Mouse (Mus musculus): ENCODE results near the gene Wdr82. TPM values are rescaled to one million over a fixed set of nuclear protein-coding genes. Genes with fewer than 3 reads are reported as not detected.

Gene Wdr82
- polyA plus RNA-seq, 1 experiment from 2014 or later: 35.5 TPM

GRCm38 (mm10) chr9:106183996-106184395 lies 13.3 kb downstream of the Wdr82 start:
- no peaks in the 10 kb centered on the region for H3K9me3 ChIP-seq (replicated peaks; ENCODE audit: control insufficient read depth, low read length, poor library complexity, severe bottlenecking)
- peaks cover 54% of the 10 kb centered on the region for H3K36me3 ChIP-seq (ENCODE audit: control insufficient read depth, insufficient read depth, low read length)
- H3K27ac ChIP-seq (ENCODE audit: low read length): no peak overlapping the region
- WGBS: 94% methylated on average over 5 of the region's 5 CpGs
- H3K4me2 ChIP-seq (ENCODE audit: low read length): no peak overlapping the region
- H3K4me1 ChIP-seq (ENCODE audit: control insufficient read depth, insufficient read depth, low read length): no peaks in the 10 kb centered on the region
- H3K27me3 ChIP-seq (ENCODE audit: control insufficient read depth, insufficient read depth, low read depth, low read length): no peaks in the 10 kb centered on the region
- no peak for ATAC-seq
- no peak overlapping the region for H3K4me3 ChIP-seq (ENCODE audit: low read depth, low read length)
- no peak overlapping the region for H3K9ac ChIP-seq (ENCODE audit: low read depth, low read length)

GRCm38 (mm10) chr9:106191355-106191754 lies 20.6 kb downstream of the Wdr82 start:
- Histone ChIP-seq H3K4me2 (ENCODE audit: low read length) (no peak overlapping the region), H3K9ac (ENCODE audit: low read depth, low read length) (no peak overlapping the region), H3K4me3 (ENCODE audit: low read depth, low read length) (no peak overlapping the region), H3K4me1 (ENCODE audit: control insufficient read depth, insufficient read depth, low read length) (peaks cover 4% of the 10 kb centered on the region; the same call in 1 of the 2 replicates), H3K36me3 (ENCODE audit: control insufficient read depth, insufficient read depth, low read length) (peaks cover 49% of the 10 kb centered on the region), H3K27me3 (ENCODE audit: control insufficient read depth, insufficient read depth, low read depth, low read length) (no peaks in the 10 kb centered on the region), H3K27ac (ENCODE audit: low read length) (no peak overlapping the region), H3K9me3 (replicated peaks; ENCODE audit: control insufficient read depth, low read length, poor library complexity, severe bottlenecking) (no peaks in the 10 kb centered on the region)
- no peak for ATAC-seq
- 96% methylated on average over 1 of the region's 1 CpGs for WGBS

GRCm38 (mm10) chr9:106192024-106192423 lies 21.3 kb downstream of the Wdr82 start:
- no peak overlapping the region for H3K4me3 ChIP-seq (ENCODE audit: low read depth, low read length)
- H3K27me3 ChIP-seq (ENCODE audit: control insufficient read depth, insufficient read depth, low read depth, low read length): no peaks in the 10 kb centered on the region
- H3K27ac ChIP-seq (ENCODE audit: low read length): no peak overlapping the region
- no peak overlapping the region for H3K4me2 ChIP-seq (ENCODE audit: low read length)
- ATAC-seq: no peak
- peaks cover 4% of the 10 kb centered on the region; the same call in 1 of the 2 replicates for H3K4me1 ChIP-seq (ENCODE audit: control insufficient read depth, insufficient read depth, low read length)
- WGBS: 93% methylated on average over 8 of the region's 8 CpGs
- no peak overlapping the region for H3K9ac ChIP-seq (ENCODE audit: low read depth, low read length)
- H3K36me3 ChIP-seq (ENCODE audit: control insufficient read depth, insufficient read depth, low read length): peaks cover 43% of the 10 kb centered on the region
- no peaks in the 10 kb centered on the region for H3K9me3 ChIP-seq (replicated peaks; ENCODE audit: control insufficient read depth, low read length, poor library complexity, severe bottlenecking)

- 96% methylated on average over 1 of the region's 1 CpGs for WGBS
- Histone ChIP-seq H3K9ac (ENCODE audit: low read depth, low read length) (no peak overlapping the region), H3K27me3 (ENCODE audit: control insufficient read depth, insufficient read depth, low read depth, low read length) (no peaks in the 10 kb centered on the region), H3K4me3 (ENCODE audit: low read depth, low read length) (no peak overlapping the region), H3K9me3 (replicated peaks; ENCODE audit: control insufficient read depth, low read length, poor library complexity, severe bottlenecking) (no peaks in the 10 kb centered on the region), H3K27ac (ENCODE audit: low read length) (no peak overlapping the region), H3K36me3 (ENCODE audit: control insufficient read depth, insufficient read depth, low read length) (peaks cover 33% of the 10 kb centered on the region), H3K4me2 (ENCODE audit: low read length) (no peak overlapping the region), H3K4me1 (ENCODE audit: control insufficient read depth, insufficient read depth, low read length) (peaks cover 4% of the 10 kb centered on the region; the same call in 1 of the 2 replicates)
- no peak for ATAC-seq
Measured at GRCm38 (mm10) chr9:106192998-106193397, 22.3 kb downstream of the Wdr82 start.

- ATAC-seq: no peak
- Histone ChIP-seq H3K4me2 (ENCODE audit: low read length) (no peak overlapping the region), H3K36me3 (ENCODE audit: control insufficient read depth, insufficient read depth, low read length) (peaks cover 21% of the 10 kb centered on the region), H3K4me3 (ENCODE audit: low read depth, low read length) (no peak overlapping the region), H3K4me1 (ENCODE audit: control insufficient read depth, insufficient read depth, low read length) (peaks cover 9% of the 10 kb centered on the region), H3K9me3 (replicated peaks; ENCODE audit: control insufficient read depth, low read length, poor library complexity, severe bottlenecking) (no peaks in the 10 kb centered on the region), H3K9ac (ENCODE audit: low read depth, low read length) (no peak overlapping the region), H3K27me3 (ENCODE audit: control insufficient read depth, insufficient read depth, low read depth, low read length) (no peaks in the 10 kb centered on the region), H3K27ac (ENCODE audit: low read length) (no peak overlapping the region)
- WGBS: 93% methylated on average over 8 of the region's 8 CpGs
Measured at GRCm38 (mm10) chr9:106193930-106194807, 23.4 kb downstream of the Wdr82 start.

- H3K27ac ChIP-seq (ENCODE audit: low read length): peak overlapping the region; percentile 60
- peaks cover 12% of the 10 kb centered on the region for H3K36me3 ChIP-seq (ENCODE audit: control insufficient read depth, insufficient read depth, low read length)
- H3K4me1 ChIP-seq (ENCODE audit: control insufficient read depth, insufficient read depth, low read length): peaks cover 9% of the 10 kb centered on the region
- no peak overlapping the region for H3K4me3 ChIP-seq (ENCODE audit: low read depth, low read length)
- 67% methylated on average over 8 of the region's 8 CpGs for WGBS
- no peak overlapping the region for H3K9ac ChIP-seq (ENCODE audit: low read depth, low read length)
- no peak overlapping the region for H3K4me2 ChIP-seq (ENCODE audit: low read length)
- ATAC-seq: no peak; the same call in 1 of the 2 replicates
- H3K9me3 ChIP-seq (replicated peaks; ENCODE audit: control insufficient read depth, low read length, poor library complexity, severe bottlenecking): no peaks in the 10 kb centered on the region
- no peaks in the 10 kb centered on the region for H3K27me3 ChIP-seq (ENCODE audit: control insufficient read depth, insufficient read depth, low read depth, low read length)
Measured at GRCm38 (mm10) chr9:106195693-106196092, 25.0 kb downstream of the Wdr82 start.

GRCm38 (mm10) chr9:106197081-106197713 lies 26.5 kb downstream of the Wdr82 start:
- WGBS: 93% methylated on average over 3 of the region's 3 CpGs
- Histone ChIP-seq H3K9ac (ENCODE audit: low read depth, low read length) (no peak overlapping the region), H3K27ac (ENCODE audit: low read length) (no peak overlapping the region), H3K4me2 (ENCODE audit: low read length) (no peak overlapping the region), H3K4me3 (ENCODE audit: low read depth, low read length) (no peak overlapping the region), H3K9me3 (replicated peaks; ENCODE audit: control insufficient read depth, low read length, poor library complexity, severe bottlenecking) (no peaks in the 10 kb centered on the region), H3K36me3 (ENCODE audit: control insufficient read depth, insufficient read depth, low read length) (no peaks in the 10 kb centered on the region), H3K27me3 (ENCODE audit: control insufficient read depth, insufficient read depth, low read depth, low read length) (no peaks in the 10 kb centered on the region), H3K4me1 (ENCODE audit: control insufficient read depth, insufficient read depth, low read length) (peaks cover 9% of the 10 kb centered on the region)
- no peak for ATAC-seq

GRCm38 (mm10) chr9:106197732-106198131 lies 27.0 kb downstream of the Wdr82 start:
- no peak for ATAC-seq
- Histone ChIP-seq H3K4me2 (ENCODE audit: low read length) (no peak overlapping the region), H3K4me3 (ENCODE audit: low read depth, low read length) (no peak overlapping the region), H3K4me1 (ENCODE audit: control insufficient read depth, insufficient read depth, low read length) (peaks cover 9% of the 10 kb centered on the region), H3K9ac (ENCODE audit: low read depth, low read length) (no peak overlapping the region), H3K9me3 (replicated peaks; ENCODE audit: control insufficient read depth, low read length, poor library complexity, severe bottlenecking) (no peaks in the 10 kb centered on the region), H3K27ac (ENCODE audit: low read length) (no peak overlapping the region), H3K36me3 (ENCODE audit: control insufficient read depth, insufficient read depth, low read length) (no peaks in the 10 kb centered on the region), H3K27me3 (ENCODE audit: control insufficient read depth, insufficient read depth, low read depth, low read length) (no peaks in the 10 kb centered on the region)
- WGBS: 95% methylated on average over 9 of the region's 9 CpGs

- H3K27ac ChIP-seq (ENCODE audit: low read length): no peak overlapping the region
- under 1% methylated on average over 44 of the region's 51 CpGs for WGBS
- H3K9me3 ChIP-seq (replicated peaks; ENCODE audit: control insufficient read depth, low read length, poor library complexity, severe bottlenecking): no peaks in the 10 kb centered on the region
- no peaks in the 10 kb centered on the region for H3K27me3 ChIP-seq (ENCODE audit: control insufficient read depth, insufficient read depth, low read depth, low read length)
- H3K4me3 ChIP-seq (ENCODE audit: low read depth, low read length): peak overlapping the region; percentile 55
- no peak for ATAC-seq
- H3K4me2 ChIP-seq (ENCODE audit: low read length): peak overlapping the region; percentile 77
- peak overlapping the region; percentile 72 for H3K9ac ChIP-seq (ENCODE audit: low read depth, low read length)
- H3K4me1 ChIP-seq (ENCODE audit: control insufficient read depth, insufficient read depth, low read length): peaks cover 15% of the 10 kb centered on the region
- no peaks in the 10 kb centered on the region for H3K36me3 ChIP-seq (ENCODE audit: control insufficient read depth, insufficient read depth, low read length)
Measured at GRCm38 (mm10) chr9:106198962-106199458, 28.3 kb downstream of the Wdr82 start.

All from midbrain, embryonic 16.5 days (tissue).